Mouse (Mus musculus): Measurements from ENCODE around the gene Gm10188.

- TF ChIP-seq POLR2A (IDR thresholded peaks at IDR 0.05; ENCODE audit: borderline replicate concordance, extremely low read depth, insufficient read depth, insufficient read length, poor library complexity, severe bottlenecking) (no peak), CTCF (IDR thresholded peaks at IDR 0.05; ENCODE audit: borderline replicate concordance, extremely low read depth, insufficient read depth, insufficient read length) (no peak)
These were observed 33.2 kb downstream of the Gm10188 start for GRCm38 (mm10) chr1:132196337-132196736.
